Mouse (Mus musculus) c-Kit-positive CD71-positive TER-119-negative erythroid progenitor cells, embryonic 14.5 days (primary cell): ENCODE measurements around the gene Tcf7l2.
A peak's percentile ranks its signal among the peaks of the same experiment; 100 is the strongest.

Experiments
- DNase-seq: peaks from one replicate; pipeline ENCODE4 v3.0.0-alpha.2; 2013; ENCODE audit warnings: low read depth

Tcf7l2 gene

DNA sequence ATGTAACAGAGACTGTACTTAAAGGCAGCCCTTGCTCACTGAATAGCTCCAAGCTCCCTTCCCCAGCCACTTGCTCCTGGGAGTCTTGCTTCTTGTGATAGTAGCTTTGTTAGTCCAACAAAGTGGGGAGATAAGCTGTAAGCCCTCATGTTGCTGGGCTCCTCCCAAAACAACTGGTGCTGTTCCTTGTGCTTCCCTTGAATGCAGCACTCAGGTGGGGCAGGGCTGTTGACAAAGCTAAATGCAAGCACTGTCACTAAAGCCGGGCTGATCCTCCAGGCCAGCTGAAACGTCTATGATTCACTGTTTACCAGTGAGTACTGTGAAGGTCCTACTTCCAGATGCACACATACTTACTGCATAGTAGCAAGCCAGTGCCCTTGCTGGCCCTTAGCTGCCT lies 120.1 kb downstream of the Tcf7l2 start:
- DNase-seq = peak; percentile 61

DNA sequence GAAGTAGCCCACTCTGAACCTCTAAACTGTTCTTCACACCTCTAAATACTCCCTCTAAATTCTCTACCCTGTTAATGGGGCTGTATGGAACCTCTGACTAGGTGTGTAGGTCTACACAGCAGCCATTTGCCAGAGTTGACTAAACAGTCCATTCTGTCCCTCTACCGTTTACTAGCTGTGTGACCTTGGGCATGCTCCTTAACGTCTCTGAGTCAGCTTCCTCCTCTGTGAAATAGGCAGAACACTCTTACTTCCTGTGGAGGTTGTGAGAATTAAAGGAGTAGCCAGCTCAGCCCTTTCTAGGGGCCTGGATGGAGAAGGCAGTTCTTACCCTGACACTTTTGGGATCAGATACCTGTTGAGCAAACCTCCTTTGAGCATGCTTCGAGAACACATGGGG lies 120.9 kb downstream of the Tcf7l2 start:
- DNase-seq = no peak

DNA sequence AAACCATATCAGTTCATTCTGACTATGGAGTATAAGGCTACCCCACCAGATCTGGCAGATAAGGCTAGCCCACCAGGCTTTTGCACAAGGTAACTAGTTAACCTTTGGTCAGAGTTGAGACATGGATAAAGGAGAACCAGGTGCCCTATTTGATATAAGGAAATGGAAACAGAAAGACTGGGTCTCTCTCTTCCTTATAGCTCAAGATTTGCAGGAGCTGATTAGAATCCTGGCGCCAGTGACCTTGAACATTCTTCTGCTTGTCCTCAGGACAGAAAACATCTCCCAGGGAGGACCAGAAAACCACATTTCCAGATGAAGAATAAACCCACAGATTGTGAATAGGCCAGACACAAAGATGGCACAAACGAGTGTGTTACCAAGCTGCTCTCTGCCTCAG lies 123.4 kb downstream of the Tcf7l2 start:
- no peak for DNase-seq

DNA sequence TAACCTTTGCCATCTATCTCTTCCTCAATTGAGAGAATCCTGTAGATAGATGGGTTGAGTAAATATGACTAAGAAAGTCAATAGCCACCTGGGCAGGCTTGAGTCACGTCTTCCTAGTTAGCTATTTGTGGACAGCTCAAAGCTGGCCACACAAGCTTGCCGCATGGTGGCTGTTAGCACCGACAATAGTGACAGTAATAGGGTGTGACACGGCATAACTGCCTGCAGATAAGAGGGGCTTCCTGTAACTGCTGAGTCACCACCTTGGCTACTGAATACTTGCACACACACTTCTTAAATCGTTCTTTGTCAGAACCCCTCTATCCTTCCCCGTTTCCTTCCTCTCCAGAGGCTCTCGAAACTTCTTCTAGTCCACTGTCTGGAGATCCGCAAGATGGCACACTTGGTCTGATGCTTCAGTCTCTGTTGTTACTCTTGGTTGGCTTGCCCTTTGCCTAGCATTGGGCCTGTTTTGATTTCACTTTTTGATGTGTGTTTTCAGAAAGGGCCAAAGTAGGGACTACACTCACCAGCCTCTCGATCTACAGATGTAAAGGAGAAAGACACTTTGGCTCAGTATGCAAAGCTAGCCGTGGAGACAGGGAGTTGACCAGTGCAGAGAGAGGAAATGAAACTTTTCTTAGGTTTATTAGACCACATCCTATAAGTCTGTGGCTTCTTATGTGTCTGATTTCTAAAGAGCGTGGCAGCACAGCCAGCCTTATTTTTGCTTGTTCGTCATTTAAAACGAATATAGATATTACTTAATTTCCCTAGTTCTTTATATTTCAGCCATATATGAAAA lies 124.4 kb downstream of the Tcf7l2 start:
- peak; percentile 72 for DNase-seq

DNA sequence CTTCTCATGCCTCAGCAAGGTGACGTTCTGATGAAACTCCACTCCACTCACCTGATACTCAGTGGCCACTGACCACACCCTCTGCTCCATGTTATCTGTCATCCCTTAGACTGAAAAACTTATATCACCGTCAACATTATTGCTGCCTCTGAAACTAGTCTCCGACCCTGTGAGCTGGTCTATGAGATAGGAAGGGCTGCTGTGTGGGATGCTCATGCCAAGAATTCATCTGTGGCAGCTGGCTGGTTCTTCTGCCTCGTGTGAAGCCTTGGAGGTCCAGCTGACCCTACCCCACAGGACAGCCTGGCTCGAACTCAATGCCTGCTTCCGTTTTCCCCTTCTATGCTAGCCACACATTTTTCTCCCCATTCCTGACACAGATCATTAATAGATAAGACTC lies 125.6 kb downstream of the Tcf7l2 start:
- DNase-seq = peak; percentile 55

DNA sequence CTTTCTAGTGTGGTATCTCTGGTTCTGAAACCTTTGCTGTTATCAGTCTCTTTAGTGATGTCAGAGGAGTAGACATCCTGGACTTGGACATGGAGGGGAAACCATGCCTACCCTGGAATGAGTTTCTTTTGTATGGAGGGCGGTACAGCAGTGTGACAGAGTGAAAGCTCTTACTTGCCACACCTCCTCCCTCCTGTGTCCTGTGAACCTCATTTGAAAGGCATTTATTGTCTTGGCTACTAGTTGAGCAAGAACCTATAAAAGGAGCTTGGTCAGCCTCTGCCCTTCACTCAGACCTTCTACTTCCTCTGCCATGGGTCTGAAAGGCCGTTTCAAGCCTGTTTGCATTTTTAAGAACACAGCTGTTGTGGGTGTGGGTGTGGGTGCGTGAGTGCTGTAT lies 126.3 kb downstream of the Tcf7l2 start:
- DNase-seq = no peak

DNA sequence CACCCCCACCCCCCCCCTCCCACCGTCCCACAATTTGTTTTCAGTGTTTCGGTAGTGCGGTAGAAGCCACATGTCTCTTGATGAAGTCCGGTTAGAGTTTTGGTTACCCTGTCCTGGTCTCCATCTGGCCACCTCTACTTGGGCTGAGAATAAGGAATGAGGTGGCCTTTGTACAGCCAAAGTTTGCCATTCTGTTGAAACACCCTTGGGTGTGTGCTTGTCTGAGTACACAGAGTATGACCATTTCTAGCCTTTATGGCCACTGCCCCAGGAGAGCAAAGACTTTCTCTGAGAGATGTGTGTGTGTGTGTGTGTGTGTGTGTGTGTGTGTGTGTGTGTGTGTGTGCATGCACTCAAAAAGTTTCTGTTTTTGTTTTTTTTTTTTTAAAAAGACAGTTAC lies 127.0 kb downstream of the Tcf7l2 start:
- no peak for DNase-seq

DNA sequence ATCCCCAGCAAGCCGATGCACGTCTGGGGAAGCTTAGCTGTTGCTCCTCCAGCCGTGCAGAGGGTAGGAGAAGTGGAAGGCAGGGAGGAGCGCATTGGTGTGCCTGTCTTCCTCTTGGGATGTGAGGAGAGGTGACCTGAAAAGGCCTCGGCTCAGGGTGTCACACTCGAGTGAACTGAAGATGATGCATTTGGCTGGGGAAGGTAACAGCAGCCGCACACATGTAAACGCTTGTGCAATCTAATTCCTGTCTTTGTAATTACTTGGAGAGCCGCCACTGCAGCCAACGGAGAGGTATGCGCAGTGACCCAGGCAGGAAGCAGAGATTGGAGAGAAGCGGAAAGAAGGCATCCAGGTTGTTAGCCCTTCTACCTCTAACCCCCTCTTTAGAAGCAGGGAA lies 129.2 kb downstream of the Tcf7l2 start:
- no peak for DNase-seq

DNA sequence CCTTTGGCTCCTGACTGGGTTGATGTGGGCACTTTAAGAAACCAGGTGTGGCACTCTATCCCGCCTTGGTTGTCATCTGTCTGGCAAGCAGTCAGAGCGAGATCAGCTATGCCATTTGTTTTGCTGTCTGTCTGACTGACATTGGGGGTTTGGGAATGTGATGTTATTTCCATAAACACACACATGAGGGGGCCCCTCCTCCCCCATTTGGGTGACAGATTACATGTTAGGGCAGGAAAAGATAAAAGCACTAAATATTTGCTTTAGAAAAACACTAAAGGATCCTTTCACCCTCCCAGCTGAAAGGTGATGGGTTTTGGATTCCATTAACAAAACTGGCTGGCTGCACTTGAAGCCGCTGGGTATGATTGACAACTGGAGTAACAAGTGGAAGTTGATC lies 129.9 kb downstream of the Tcf7l2 start:
- no peak for DNase-seq

DNA sequence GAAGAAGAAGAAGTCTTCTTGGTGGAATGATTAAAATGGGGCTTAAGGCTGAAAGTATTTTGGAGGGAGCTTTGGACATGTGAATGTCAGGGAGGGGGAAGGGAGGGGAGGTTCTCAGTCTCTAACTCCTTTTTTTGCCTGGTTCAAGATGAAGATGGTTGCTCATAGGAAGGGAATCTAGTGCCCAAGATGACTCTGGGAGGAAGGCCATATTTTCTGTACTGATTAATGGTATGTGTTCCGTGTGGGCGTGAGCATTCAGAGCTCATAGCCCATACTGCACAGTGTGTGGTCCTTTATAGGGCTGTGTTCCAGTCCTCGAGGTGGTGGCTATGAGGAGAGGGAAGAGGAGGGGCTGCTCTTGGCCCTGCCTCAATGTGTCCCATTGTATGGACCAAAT lies 131.6 kb downstream of the Tcf7l2 start:
- no peak for DNase-seq

DNA sequence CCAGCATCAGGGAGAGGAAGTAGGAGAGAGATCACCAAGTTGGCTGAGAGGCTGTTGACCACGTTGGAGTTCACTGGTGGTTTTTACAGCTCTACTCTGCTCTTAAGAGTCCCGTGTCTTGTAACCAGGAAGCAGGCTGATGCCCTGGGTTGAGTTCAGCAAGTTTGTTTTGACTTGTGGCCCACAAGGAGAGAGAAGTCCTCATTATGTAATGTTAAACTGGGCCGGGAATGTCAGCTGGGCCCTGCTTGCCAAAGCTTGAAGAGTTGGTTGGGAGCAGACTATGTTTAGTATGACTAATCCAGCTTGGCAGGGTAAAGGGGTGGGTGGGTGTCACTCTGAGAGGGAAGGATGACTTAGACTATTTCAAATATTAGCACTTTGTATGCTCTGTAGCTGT lies 134.9 kb downstream of the Tcf7l2 start:
- DNase-seq = no peak

DNA sequence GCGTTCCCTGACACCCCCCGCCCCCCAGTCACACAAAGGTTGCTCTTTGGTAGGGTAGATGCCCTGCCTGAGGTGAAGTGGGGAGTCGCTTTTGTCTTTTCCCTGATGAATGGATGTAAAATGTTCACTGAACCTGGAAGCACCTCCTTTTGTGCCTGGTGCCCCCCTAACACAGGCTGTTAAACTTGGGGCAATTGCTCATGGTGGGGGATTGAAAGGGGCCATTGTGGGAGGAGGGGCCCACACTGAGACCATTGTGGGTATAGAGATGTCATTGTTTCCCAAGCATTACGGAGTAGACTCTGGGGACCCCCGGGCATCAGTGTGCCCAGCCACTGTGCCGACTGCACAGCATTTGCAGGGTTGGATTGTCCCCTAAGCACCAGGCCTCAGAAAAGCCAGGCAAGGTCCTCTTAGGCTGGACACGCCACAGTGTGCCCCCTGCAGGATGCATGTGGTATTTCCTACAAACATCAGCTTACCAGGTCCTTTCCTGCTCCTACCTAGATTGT lies 135.8 kb downstream of the Tcf7l2 start:
- DNase-seq = peak; percentile 45

DNA sequence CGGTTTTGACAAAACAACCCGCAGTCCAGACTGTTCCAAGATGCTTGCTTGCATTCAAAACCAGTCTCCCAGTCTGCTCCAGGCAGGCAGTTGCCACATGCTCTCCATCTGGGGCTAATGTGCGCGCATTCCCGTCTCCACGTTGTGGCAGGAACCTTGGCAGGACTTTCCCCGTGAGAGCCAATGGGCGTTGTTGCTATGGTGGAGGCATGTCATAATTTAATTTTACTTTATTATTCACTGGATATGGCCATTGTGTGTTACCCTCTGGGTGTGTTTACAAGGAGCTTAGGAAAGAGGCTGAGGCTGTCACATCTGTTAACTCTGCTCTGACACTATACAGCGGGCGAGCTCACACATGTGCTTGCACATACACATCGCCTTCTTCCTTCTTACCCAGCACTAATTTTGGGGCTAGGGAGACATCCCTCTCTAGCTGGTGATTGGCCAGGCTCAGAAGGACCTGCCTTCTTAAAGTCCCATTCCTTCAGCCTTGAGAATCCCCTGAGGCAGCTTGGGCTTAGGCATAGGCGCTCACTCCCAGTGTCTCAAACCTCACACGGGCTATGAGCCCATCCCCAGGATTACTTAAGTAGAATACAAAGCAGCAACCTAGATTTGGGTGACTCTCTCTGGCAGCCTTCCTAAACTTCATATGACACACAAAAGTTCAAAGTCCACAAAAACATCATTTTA lies 139.2 kb downstream of the Tcf7l2 start:
- no peak for DNase-seq

DNA sequence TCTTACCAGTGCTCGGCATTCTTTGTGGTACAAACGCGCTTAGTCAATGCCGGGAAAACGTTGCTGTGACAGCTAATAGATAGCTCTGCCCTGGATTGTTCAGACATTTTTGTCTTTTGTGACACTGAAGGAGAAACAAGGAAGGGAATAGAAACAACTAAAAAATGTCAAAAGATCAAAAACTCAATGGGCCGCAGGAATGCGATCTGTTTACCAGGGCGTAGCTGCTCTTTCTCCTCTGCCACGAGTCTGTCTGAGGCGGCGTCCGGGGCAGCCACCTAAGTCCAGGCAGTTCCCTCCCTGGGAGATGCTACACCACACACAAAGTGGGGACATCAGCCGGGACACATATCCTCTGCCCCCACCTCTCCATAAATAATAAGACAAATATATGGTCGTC lies 144.9 kb downstream of the Tcf7l2 start:
- no peak for DNase-seq

DNA sequence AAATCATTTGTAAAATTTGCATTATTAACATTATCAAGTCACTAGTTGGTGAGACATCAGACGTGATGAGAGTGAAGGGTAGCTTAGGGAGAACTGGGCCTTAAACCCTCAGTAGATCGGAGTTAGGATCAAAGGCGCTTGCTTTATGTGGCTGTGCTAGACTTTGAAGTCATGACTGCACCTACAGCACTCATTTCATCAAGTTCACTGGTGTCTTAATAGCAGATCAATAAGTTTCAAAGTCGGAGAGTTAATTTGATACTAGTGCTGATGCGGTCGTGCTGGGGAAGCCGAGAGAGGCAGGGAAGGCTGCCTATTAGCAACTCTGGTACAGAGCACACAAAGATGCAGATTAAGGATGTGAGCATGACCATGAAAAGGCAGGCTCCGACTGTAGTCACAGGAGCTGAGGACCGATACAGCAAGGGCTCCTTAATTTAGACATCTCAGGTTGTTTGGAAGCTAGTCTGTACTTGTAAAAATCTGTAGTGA lies 150.1 kb downstream of the Tcf7l2 start:
- DNase-seq = no peak

DNA sequence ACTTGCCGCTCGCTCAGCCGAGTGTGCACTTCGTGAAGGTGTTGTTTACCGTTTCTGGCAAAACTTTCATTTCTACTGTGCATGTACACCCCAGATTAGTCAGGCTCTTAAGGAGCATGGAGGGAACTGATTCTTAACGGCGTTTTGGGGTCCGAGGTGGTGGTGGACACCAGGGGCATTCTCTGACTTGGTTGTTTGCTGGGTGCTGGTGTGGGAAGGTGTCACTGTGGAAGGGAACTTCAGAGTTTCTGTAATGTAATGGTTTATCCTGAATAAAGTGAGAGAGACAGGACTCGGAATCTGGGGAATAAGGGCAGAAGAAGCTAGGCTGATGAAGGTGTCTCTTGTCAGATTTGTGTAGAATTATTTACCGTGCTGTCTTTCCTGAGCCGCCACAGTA lies 151.9 kb downstream of the Tcf7l2 start:
- no peak for DNase-seq

DNA sequence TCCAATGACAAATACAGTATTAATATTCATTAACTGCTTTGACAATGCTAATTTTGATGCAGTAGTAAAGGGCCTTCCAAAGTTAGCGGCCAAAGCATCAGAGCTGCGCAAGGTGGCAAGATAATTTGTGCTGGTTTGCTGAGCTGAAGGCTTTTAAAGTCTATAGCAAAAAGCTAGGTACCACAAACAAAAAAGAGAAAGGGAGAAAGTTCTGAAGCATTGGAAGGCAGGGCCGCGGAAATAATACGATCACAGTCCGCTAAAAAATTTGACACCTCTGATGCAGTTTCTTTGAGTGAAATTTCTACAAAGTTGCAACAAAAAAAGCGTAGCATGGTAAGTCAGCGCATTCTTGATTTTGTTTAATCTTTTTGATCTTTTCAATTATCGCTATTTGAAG lies 152.8 kb downstream of the Tcf7l2 start:
- DNase-seq = no peak

DNA sequence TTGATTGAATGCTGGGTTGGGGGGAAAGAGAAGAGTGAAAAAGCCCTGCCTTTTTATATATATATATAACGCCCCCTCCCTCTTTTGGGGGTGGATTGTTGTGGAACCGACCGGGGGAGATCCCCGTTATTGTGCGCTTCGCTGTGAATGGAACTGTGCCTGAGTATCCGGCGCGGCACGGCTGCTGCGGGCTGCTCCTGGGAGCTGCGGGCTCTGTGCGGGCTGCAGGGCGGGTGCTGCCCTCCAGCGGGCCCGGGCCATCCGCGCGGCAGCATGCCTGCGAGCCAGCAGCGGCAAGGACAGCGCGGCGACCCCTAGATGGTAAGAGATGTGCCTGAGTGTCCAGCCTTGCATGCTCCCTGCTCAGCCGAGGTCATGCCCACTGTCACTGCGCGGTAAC lies 153.7 kb downstream of the Tcf7l2 start:
- no peak for DNase-seq

DNA sequence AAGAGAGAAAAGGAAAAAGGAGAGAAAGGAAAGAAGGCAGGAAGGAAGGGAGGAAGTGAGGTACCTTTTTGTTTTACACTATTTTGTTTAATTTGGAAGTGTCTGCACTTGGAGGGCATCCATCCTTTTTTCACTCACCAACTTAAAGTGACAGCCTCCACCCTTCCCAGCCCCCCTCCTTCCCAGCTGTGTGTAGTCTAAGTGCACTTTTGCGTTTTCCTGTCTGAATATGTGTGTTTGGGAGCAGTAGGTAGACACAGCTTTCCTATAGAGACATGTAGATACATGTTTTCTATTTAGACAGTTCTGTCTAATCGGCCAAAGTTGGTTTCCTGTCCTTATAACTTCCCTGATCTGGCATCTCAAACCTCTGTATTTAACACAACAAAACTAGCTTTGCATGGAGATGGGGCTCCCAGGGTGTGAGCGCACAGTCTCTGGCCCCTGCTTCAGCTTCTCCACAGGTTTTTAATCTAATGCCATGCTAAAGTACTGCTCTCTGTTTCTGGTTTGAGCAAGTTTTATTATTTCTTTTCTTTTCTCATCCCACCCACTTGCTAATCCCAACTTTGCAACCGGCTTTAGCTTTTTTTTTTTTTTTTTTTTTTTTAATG lies 154.3 kb downstream of the Tcf7l2 start:
- DNase-seq = no peak

DNA sequence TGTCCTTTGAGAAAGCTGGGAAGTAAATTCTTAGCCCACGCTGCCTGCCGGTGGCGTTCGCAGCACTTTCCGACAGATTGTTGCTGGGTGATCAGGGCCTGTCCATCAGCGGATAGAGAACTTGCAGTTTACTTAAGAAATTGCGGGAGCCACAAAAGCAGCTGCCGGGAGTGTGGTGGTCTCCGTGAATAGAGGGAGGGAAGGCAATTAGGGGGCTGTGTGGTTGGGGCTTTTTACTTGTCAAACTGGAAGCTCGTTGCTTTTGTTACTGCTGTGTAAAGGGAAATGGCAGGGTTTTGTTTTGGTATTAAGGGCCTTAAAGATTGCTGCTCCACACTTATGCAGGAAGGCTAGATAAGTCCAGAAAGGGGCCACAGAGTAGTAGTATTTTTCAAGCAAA lies 155.0 kb downstream of the Tcf7l2 start:
- no peak for DNase-seq

DNA sequence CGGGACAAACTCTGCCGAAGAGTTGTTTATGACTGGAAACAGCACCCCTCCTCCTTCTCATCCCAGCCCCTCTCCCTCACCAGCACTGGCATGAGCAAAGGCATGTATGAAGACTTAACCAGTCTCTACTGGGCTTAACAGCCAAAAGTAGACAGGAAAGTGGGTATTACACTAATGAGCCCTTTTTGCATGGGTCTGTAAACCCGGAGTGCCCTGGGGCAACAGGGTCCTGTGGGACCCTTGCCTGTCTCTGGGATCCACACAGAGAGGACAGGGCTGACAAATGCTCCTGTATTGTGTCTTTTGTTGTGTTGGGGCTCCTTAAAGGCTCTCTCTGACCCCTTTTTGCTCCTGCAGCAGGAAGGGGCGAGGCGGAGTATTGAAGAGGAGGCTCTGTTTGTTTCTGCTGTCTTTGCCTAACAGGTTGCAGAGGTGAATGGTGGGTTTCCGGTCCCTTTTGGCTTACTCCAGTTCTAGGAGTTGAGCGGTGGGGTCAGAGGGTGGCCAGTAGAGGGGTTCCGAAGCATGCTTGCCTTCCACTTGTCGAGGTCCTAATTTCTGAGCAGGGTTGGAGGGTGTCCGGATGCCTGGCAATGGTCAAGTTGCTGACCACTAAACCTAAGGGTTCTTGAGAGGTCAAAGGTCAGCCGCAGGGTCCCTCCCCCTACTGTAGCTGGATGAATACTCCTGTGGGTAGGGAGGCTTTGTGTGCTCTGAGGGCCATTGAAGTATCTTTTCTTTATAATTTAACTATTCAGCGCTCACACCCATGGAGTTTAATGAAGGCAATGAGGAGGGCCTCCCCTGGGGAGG lies 161.2 kb downstream of the Tcf7l2 start:
- DNase-seq = no peak

DNA sequence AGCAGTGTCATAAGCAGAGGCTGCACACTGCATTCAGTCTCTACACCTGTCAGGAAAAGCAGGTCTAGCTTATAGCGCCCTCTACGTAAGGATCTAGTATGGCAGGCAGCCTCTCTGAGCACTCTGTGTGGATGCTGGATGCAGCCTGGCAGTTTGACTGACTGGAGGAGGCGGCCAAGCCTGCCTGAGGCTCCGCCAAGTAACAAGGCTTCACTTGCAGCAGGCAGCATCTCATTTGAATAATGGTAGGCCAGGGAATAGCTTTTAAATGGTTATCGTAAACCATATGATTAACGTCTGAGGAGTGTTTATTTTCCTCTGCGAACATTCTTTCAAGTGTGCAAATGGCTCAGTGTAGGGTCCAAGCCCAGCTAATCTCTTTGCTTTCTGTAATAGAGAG lies 167.4 kb downstream of the Tcf7l2 start:
- DNase-seq = no peak
